Mouse (Mus musculus) brain, adult 2 months (tissue): ENCODE data around the gene Tmem156.

Source experiments
- DNase-seq: peaks from one replicate; pipeline ENCODE4 v3.0.0; 2011; ENCODE audit warnings: low read depth, low spot score

Gene Tmem156

DNA sequence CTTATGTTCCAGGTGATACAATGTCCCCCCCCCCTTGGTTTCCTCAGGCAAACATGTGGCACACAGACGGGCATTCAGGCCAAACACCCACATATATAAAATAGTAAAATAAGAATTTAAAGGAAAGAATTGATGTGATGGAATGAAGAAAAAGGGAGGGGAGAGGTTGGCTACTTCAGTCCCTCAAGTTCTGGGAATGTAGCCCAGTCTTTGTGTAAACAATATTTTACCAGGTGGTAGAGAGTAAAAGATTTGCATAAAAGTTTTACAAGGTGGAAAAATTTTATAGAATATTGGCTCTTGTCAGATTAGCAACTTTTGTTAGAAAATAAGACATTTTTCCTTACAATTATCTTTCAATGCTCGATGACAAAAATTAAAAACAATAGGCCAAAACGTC, 4.9 kb upstream of the Tmem156 start:
- DNase-seq: no peak

GRCm38 (mm10) chr5:65096082-65096481, 4.2 kb upstream of the Tmem156 start:
- DNase-seq: no peak

- DNase-seq: no peak
Measured at GRCm38 (mm10) chr5:65094902-65095545, 3.1 kb upstream of the Tmem156 start.

- DNase-seq: peak; percentile 91
Measured at GRCm38 (mm10) chr5:65093769-65094168, 1.8 kb upstream of the Tmem156 start.

- no peak for DNase-seq
Measured at GRCm38 (mm10) chr5:65091184-65091858, 611 bp downstream of the Tmem156 start.

GRCm38 (mm10) chr5:65089707-65090106, 2.2 kb downstream of the Tmem156 start:
- no peak for DNase-seq

DNA sequence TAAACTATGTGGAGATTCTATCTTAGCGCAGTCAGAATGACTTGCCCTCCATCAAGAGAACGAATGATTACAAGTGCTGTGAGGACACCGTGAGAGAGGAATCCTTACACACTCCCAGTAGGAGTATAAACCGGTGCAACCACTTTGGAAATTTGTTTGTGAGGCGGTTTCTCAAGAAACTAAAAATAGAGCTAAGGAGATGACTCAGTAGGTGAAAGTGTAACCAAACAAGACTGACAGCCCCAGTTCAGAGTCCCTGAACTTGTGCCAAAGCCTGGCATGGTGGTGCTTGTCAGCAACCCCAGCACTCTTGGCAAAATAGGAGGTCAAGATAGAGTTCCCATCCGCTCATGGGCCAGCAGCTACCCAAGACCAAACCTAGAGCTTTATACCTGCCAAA, 5.4 kb downstream of the Tmem156 start:
- peak; percentile 21 for DNase-seq

DNA sequence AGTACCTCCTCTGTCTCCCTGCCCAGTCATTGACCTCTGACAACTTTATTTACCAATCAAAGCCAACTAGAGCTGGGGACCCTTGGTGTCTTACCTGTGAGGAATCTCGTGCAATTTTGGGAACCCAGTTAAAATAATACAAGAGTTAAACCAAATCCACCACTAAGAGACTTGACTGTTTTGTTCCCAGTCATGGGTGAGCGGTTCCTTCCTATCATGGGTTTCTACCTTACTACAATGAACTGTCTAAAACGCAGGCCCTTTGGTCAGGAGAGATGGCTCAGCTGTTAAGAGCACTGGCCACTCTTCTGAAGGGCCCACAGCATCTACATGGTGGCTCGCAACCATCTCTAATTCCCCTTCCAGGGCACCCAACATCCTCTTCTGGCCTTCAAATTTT, 10.1 kb downstream of the Tmem156 start:
- DNase-seq: no peak

- peak; percentile 82 for DNase-seq
Measured at GRCm38 (mm10) chr5:65079881-65080280, 12.1 kb downstream of the Tmem156 start.

- DNase-seq: no peak
Measured at GRCm38 (mm10) chr5:65078081-65078480, 13.9 kb downstream of the Tmem156 start.

GRCm38 (mm10) chr5:65076748-65077147, 15.2 kb downstream of the Tmem156 start:
- no peak for DNase-seq

DNA sequence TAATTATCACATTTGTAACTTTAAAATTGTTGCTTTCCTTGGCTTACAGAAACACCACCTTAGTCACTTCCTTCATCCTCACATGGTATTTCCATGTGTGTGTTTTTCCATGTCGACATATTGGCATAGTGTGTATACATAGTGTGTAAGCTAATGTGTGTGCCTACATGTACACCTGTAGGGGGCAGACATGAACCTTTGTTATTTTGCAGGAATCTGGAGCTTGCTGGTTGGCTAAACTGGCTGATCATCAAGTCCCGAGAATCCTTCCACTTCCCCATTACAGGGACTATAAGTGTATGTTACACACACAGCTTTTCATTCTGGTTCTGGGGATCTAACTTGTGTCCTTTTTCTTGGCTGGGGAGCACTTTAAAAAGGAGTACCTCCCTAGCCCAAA, 15.8 kb downstream of the Tmem156 start:
- peak; percentile 23 for DNase-seq

- peak; percentile 27 for DNase-seq
Measured at GRCm38 (mm10) chr5:65074693-65075092, 17.2 kb downstream of the Tmem156 start.

DNA sequence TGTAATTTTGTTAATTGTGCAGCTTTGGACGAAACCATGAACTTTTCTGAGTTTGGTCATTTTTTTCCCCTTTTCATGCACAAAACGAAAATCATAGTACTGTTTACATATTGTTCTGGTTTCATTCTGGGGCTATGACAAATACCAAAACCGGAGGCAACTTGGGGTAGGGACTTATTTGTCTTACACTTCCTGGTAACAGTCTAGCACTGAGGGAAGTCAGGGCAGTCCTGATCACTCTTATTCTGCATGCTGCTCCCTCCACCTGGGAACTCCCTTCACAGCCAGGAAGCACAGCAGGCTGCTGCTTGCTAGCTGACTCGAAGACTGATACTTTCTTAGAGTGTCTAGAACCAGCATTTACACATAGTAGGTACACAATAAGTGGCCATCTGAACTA, 18.7 kb downstream of the Tmem156 start:
- DNase-seq: no peak

- DNase-seq: peak; percentile 62
Measured at GRCm38 (mm10) chr5:65071689-65072118, 20.2 kb downstream of the Tmem156 start.

DNA sequence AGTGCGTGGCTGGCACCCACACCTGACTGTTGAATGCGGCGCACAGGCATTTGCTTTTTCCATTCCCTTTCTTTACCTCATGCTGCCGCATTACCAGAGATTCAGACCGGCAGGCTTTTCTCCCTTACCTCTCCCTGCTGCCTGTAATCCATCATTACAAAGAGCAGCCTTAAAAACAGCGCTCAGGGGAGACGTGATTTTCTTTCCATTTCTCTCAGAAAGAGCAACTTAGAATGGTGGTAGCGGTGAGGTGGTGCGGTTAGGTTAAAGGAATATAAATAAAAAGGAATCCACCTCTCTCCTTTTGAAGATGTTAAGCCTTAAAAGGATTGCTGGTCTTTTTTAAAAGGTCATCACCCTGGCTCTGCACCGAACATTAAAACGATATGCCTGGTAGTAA, 22.1 kb downstream of the Tmem156 start:
- no peak for DNase-seq

DNA sequence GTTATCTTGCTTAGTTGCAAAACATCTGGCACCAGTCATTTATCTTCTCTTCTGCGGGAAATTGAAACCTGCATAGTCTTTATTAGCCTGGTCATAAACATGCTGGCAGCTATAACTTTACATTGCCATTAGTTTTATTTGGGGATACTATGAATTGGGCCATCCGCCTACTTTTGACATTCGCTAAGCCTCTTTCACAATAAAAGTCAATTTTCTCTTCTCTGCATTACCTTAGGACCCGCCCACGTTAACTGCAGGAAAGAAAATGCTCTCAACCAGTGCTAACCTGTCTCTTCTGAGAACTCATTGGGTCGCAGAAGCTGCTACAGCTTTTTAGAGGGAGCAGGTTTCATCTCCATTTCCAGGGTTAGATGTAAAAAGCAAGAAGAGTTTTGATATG, 23.8 kb downstream of the Tmem156 start:
- no peak for DNase-seq

- no peak for DNase-seq
Measured at GRCm38 (mm10) chr5:65063266-65063665, 28.7 kb downstream of the Tmem156 start.

DNA sequence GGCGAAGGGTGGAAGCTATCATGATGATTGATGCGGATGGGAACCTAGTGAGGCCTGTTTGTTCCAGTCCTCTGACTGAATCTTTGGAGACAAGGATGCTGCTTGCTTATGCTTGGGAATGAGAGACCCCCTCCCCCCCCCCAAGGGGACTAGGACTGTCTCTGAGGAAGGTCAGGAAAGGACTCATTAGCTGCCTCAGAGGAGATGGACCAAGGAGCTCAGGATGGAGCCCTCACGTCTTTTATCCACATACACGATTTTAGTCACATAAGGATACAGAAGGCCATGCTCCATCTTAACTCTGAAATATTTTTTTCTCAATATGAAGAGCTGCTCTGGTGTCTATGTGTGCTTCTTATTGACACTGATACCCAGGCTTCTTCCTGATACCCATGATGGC, 29.7 kb downstream of the Tmem156 start:
- DNase-seq: no peak

DNA sequence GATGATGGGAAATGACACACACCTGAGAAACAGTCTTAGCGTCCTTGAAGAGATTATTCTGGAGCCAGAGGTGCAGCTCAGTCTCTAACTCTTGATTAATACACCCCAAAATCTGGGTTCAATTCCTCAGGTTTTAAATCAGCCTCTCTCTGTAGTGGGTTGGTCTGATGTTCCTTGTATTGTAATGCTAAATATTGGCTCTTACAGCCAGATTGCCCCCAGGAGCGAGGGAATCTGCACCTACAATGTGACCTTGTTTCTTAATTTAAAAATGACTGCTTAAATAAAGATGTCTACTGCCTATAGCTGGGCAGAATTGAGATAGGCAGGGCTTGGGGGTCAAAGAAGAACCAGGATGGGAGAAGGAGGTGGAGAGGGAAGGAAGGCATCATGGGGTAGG, 32.1 kb downstream of the Tmem156 start:
- no peak for DNase-seq

GRCm38 (mm10) chr5:65057596-65057995, 34.3 kb downstream of the Tmem156 start:
- no peak for DNase-seq

GRCm38 (mm10) chr5:65051513-65051912, 40.4 kb downstream of the Tmem156 start:
- no peak for DNase-seq

DNA sequence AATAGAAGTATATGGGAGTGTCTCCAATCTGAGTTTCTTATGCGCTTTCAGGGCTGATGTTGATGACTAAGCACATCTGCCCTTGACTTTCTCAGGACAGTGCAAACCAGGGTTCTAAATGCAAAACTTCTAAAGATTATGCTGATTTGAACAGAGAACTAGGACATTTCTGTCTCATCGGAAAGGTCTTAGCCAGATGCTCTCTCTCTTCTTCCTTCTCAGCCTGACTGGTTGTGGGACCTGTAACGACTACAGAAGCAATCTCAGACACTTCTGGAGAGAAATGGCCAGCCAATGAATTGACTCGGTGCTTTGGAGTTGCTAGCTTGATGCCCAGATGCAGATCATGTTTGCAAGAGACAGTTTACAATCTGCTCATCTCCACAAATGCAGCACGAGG, 42.1 kb downstream of the Tmem156 start:
- no peak for DNase-seq
